Mouse (Mus musculus): ENCODE results near the gene Ddx23.
A peak's percentile ranks its signal among the peaks of the same experiment; 100 is the strongest.

The Ddx23 gene

DNA sequence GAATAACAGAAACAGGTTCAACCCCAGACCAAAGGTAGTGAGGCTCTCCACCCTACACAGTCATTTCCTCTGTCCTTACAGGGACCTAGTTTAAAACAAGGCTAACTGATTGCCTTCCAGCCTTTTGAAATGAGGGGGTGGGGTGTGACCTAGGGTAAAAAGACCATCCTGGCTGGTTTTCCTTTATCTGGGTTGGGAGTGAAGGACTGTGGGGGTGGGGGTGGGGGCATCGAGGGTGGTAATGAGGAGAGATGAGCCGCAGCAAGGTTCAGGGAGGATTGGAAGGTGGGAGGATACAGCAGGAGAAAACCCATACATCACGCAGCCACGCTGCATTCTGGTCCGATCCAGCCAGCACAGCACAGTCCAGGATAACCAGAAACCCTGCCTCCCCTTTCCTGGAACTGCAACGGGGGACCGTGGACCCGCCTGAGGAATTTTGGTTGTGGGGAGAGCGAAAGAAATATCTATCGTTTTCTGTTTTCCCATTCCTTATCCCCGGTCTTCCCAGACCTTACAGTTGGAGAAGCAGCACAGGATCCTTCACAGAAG, 12.4 kb upstream of the Ddx23 start:
- no peak for DNase-seq (ENCODE audit: extremely low read depth, low read depth)

DNA sequence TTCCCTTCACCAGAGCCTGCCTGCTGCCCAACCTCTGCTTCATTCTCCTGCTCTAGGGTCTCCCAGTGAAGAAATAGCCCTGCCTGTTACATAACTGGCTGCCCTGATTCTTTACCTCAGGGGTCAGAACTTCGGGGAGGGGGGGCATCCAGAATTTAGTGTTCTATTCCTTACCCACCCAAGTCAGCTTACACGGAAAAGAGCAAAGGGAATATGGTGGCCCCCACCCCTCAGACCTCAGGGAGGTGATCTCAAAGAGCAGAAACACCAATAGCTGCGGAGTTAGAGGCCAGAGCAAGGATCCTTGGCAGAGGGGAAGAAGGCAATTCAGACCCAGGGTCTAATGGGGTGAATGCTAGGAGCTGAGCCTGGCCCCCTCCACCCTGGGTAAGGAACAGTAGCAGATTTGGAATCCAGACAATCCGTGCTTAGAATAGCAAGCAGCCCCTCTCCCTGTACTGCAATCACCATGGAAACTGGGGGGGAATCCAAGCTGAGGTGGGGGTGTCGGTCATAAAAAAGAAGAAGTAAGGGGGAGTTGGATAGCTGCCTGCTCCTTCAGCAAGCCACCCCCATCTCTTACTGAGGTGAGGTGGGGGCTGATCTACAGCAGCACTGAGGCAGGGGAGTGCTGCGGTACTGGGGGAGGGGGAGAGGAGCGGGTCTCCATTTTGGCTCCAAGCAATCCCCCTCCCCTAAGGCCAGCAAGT, 11.7 kb upstream of the Ddx23 start:
- no peak for DNase-seq (ENCODE audit: extremely low read depth, low read depth)

DNA sequence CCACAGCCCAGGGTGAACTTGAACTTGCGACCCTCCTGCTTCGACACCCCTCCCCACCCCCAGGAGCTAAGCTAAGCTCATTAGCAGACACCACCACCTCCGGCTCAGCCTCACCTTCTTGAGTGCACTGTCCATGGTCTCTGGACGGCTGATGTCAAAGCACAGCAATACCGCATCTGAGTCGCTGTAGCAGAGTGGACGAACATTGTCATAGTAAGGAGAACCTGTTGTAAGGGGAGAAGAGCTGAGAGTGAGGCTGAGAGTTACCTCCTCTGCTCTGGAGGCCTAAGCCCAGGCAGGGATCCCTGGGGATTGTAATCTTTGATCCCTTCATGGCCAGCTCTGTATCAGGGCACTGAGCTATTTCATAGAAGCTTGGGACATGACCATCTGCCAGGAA, 11.0 kb upstream of the Ddx23 start:
- no peak for DNase-seq (ENCODE audit: extremely low read depth, low read depth)

DNA sequence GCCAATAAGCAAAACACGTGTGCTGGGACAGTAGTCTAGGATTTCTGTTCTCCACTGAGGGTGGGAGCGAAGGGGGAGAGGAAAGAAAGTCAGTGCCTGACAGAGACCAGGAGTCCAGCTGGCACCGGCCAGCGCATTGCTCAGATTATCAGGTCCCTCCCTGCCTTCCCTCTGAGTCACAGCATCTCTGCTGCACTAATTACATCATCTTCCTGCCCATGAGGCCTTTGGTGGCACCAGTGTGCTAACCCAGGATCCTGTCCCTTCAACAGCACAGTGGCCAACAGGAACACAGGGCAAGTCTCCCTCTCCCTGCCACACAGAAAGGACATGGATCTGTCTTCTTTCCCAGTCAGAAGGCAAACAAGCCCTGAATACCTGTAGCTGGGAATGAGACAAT, 9.9 kb upstream of the Ddx23 start:
- no peak for DNase-seq (ENCODE audit: extremely low read depth, low read depth)

DNA sequence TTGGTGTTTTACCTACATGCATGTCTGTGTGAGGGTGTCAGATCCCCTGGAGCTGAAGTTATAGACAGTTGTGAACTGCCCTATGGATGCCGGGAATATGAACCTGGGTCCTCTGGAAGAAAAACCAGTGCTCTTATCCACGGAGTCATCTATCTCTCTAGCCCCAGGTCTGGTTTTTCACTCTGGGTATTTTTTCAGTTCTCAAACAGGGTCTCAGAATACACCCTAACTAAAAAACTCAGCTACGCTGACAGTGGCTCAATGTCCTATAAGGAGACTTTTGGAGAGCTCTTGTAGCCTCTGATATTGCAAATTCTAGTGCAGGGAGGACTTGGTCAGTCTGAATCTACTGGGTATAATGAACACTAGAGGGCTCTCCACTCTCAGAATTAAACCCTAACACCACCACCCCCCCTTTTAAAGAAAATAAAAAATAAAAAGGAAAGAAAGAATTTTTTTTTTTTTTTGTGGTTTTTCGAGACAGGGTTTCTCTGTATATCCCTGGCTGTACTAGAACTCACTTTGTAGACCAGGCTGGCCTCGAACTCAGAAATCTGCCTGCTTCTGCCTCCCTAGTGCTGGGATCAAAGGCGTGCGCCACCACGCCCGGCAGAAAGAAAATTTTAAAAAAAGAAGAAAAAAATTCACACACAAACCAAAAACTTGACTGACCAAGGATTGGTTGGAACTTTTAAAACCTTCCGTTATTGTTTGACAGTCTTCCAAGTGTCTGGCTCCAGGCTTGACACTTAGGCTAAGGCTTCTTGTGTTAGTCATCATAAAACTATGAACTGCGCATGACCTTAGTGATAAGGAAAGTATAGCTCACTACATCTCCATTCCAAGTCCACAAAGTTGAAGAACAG, 1.6 kb upstream of the Ddx23 start:
- peak; percentile 70 for DNase-seq (ENCODE audit: extremely low read depth, low read depth)

DNA sequence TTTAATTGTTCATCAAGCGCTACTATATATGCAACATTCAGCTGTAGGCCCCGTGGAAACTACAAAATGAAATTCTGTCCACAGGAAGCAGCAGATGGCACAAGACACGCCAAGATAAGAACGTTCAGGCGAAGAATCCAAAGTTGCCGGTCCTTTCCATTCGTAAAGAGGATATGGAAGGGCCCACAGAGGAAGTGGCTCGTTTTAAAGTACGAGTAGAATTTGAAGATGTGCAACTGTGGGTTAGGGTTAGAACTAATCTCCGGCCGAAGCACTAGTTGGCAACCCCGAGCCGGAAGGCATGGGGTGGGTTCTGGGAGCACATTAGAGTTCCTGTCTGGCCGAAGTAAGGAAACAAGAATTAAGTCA, 512 bp downstream of the Ddx23 start:
- peak; percentile 91 for DNase-seq (ENCODE audit: extremely low read depth, low read depth)

DNA sequence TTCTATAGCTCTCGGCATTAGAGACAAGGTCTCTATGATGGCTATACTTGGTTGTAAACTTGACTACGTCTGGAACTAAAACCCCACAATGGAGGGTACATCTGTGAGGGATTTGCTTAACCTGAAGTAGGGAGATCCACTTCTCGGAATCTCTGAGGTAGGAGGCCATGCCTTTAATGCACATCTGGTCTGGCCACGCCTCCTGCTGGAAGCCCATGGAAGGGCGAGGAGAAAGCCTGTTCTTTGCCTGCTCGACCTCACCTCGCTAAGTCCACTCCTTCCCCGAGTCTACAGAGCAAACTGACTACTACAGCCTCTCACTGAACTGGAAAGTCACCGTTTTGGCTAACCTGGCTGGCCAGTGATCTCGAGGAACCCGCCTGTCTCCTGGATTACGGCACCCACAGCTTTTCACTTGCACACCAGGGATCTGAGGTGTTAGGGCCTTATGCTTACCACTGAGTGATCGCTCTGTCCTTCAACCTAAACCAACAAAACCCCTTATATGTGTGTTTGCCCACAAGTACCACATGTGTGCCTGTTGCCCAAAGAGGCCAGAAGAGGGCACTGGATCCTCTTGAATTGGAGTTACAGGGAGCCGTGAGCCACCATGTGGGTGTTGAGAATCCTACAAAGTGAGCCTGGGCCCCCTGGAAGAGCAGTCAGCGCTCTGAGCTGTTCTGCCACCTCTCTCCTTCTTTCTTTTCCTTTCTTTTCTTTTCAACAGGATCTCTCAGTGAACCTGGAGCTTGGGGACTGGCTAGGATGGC, 5.5 kb downstream of the Ddx23 start:
- no peak for DNase-seq (ENCODE audit: extremely low read depth, low read depth)

DNA sequence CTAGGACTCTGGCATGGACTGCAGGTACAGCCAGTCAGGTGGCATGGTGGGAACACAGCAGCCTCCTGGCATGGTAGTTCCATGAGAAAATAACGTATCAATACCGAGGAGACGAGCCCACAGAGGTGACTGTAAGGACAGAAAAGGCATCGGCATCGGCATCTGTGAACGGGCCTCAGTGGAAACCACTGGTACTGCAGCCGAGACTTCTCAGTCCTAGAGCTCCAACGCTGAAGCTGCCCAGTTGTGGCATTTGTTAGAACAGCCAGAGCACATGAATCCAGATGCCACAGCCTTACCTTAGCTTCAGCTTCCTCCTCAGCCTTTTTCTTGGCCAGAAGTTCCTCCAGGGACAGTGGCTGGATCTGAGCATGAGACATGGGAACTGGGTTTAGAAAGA, 10.5 kb downstream of the Ddx23 start:
- no peak for DNase-seq (ENCODE audit: extremely low read depth, low read depth)

DNA sequence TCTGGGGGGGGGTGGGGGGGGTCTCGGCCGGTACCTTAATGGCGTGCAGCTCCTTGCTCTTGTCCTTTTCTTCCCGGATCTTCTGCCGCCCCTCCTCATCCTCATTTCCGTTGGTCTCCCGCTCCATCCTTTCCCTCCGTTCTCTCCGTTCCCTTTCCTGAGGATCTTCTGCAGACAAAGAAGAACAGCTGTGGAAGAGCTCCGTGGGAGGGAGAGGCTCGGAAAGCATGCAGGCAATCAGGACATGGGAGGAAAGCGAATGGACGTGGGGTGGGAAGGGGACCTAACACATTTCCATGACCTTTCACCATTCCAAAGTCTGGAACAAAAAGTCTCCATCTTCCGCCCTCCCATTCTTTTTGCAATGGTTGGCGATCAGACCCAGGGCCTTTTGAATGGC, 11.3 kb downstream of the Ddx23 start:
- no peak for DNase-seq (ENCODE audit: extremely low read depth, low read depth)

DNA sequence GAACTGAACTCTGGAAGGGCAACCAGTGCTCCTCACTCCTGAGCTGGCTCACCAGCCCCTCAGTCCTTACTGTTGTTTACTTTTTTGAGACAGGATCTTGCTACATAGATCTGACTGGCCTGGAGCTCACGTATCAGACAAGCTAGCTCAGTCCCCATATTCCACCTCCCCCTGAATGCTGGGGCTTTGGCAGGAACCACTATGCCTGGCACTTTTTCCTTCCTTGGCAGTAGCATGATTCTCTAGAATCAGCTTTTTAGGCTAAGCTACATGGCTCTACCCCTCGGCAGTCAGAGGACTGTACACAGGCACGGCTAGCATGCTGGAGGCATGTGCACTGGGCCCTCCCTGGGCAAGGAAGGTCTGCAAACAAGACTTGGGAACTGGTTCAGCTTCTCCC, 14.6 kb downstream of the Ddx23 start:
- DNase-seq (ENCODE audit: extremely low read depth, low read depth) = no peak

DNA sequence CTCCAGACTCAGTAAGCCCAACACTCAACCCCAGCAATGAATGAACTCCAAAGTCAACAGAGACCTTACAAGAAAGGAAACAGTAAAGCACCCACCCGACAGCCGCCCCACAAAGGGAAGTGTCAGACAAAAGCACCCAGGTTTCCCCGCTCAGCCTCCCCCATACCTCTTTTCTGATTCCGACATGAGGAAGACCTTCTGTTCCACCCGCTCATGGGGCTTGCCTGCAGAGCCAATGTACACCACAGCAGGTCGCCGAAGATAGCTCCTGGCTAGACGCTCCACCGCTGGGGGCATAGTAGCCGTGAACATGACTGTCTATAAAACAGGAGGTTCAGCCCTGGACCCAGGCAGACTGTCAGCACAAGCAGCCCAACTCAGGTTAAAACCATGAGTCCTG, 15.4 kb downstream of the Ddx23 start:
- DNase-seq (ENCODE audit: extremely low read depth, low read depth) = no peak

DNA sequence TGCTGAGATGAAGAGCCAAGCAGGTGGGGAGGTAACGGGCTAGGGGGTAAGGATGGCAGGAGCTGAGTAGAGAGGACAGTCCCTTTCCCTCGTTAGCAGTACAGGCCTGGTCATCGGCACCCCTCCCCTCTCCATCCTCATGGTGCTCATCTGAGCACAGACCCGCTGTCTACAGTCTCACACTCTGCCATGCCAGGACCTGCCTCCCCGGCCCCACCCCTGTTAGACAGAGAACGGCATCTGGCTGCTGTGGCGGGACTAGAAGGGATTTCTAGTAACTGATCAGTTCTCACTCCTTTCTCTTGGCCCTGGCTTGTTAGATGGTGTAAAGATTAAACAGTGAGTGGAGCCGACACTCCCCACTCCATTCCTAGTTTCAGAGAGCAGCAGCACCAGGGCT, 16.0 kb downstream of the Ddx23 start:
- DNase-seq (ENCODE audit: extremely low read depth, low read depth) = no peak

DNA sequence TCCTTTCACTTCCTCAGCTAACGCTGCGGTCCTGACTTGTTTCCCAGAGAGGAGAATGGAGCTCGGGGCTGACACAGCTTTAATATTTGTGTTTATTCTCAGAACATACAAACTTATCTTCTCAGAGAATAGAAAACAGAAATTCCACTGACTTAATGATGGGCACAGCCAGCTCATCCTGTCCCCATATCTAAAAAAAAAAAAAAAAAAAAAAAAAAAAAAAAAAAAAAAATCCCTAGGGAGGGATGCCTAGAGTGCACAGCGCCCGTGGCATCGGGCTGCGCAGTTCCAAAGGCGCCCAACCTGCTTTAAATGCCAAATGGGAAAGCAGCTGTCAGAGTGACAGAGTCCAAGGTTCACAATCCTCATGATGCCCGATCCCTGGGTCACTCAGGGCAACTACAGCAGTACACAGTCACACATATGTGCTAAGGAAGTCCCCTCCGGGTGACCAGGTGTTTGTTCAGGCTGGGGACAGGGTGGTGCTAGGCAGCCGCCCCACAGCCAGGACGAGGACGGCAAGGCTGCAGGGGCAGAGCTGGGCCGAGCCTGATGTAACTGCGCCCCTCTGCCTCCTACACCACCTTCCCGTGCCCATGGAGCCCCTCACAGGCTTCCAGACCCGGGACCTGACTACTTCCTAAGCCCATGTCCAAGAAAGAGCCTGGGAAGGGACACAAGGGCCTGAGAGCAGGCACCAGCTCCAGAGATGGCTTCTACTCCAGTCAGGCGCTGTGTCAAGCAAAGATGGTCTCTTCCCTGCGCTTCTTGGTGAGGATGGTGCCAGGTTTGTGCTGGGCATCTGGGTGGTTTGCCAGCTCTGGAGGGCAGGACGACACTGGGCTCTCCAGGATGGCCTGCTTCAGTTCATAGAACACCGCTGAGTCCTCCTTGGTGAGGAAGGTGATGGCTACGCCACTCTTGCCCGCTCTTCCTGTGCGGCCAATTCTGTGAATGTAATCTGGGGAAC, 17.4 kb downstream of the Ddx23 start:
- no peak for DNase-seq (ENCODE audit: extremely low read depth, low read depth)

DNA sequence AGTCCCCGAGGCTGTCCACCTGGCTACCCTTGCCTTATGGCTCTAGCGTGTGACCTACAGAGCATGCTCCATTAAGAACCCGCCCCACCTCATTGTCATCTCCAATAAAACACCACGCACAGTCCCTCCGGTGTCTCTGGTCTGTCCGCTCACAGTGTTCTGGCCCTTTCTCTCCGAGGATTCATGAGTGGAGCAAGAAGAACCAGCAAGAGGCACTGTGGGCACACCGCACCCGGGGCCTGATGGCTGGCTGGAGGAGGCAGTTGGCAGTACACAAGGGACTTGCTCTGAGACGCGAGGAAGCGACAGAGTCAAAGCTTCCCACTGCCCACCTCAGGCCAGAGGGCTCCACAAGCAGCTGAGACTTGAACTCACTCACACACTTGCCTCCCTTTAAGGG, 18.3 kb downstream of the Ddx23 start:
- DNase-seq (ENCODE audit: extremely low read depth, low read depth) = no peak

DNA sequence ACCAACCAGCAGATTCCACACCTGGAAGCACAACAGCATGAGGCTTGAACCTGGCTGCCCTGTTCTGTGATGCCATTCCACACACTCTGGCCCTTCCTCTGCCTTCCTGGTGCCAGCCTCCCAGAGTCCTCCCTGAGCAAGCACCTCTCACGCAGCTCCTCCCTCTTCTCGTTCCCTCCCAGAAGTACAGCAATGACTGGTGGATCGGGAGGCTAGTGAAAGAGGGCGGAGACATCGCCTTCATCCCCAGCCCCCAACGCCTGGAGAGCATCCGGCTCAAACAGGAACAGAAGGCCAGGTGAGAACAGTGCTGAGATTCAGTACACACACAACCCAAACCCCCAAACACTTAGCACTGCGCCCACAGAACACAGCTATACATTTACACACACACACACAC, 22.5 kb downstream of the Ddx23 start:
- DNase-seq (ENCODE audit: extremely low read depth, low read depth) = no peak

DNA sequence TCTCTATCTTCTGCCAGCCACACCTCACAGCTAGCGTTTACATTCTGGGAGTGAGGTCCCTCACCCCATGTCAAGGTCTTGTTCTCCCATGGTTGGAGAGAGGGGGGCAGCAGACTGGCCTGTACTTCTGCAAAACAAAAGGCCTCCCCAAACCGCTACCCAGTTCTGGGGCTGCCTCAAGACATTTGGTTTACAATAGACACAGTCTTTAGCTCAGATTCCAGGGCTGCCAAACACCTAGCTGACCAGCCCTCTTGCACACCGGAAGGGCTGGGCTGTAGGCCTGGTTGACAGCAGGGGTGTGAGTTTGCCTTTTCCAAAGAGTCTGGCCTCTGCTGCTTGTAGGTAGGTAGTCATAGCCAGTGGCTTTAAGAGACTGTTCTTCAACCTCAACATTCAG, 25.5 kb downstream of the Ddx23 start:
- no peak for DNase-seq (ENCODE audit: extremely low read depth, low read depth)

DNA sequence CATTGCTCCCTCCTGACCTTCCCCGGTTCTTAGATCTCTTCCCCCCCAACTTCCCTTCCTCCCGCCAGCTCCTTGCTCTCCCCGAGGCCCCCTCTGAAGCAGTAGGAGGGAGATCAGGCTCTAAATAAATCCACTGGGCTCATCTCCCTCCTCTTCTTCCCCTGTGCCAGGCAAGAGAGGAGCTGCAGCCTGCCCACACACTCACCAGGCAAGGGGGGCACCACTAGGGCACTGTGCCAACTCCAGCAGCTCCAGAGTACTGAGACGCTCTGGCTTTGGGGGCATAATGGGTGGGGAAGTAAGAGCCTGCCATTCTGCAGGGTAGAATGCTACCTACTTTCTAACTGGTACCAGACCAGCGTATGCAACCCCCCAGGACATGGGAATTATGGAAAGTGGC, 26.2 kb downstream of the Ddx23 start:
- no peak for DNase-seq (ENCODE audit: extremely low read depth, low read depth)

DNA sequence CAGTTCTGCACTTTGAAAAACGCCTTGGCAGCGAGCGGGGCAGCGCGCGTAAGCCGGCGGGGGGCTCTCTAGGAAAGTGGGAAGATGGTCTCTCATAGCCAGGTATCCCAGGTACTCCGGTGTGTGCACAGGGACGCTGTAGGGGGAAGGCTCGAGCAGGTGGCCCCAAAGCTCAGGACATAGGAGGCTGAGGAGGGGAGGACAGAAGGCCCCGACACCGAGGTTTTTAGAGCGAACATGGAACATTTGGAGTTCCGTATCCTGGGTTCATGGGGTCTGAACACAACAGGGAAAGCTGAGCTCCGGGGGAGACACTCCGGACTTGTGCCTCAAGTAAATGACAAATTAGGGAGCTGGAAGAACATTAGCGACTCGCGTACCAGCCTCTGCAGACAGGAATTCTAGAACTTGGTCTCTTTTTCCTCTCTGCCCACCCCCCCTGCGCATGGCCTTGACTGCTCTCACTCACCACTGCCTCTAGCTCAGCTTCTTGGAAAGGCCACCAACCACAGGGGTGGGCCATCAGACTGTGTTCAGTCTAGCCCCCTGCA, 27.3 kb downstream of the Ddx23 start:
- no peak for DNase-seq (ENCODE audit: extremely low read depth, low read depth)

DNA sequence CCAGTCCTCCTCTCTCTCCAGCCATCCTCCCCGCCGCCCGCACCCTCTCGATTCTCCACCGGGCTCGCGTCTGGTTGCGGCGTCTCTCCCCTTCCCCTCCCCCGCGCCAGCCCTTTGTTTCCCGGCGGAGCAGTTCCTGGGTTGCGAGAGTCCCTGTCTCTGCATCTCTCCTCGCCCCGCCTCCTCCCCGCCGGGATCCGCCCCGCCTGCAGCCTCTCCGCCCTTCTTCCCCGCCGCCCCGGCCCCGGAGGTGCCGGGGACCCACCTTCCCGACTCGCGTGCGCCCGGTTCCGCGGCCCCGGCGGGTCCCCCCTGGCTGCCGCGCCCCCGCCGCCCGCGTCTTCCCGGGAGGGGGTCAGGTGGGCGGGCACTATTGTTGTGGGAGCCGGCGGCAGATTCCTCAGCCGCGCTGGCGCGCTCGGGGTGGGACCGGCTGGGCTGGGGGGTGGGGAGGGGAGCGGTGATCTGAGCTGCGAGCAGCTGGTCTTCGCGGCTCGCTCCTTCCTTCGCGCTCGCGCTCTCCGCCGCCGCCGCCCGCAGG, 28.1 kb downstream of the Ddx23 start:
- DNase-seq (ENCODE audit: extremely low read depth, low read depth) = no peak

DNA sequence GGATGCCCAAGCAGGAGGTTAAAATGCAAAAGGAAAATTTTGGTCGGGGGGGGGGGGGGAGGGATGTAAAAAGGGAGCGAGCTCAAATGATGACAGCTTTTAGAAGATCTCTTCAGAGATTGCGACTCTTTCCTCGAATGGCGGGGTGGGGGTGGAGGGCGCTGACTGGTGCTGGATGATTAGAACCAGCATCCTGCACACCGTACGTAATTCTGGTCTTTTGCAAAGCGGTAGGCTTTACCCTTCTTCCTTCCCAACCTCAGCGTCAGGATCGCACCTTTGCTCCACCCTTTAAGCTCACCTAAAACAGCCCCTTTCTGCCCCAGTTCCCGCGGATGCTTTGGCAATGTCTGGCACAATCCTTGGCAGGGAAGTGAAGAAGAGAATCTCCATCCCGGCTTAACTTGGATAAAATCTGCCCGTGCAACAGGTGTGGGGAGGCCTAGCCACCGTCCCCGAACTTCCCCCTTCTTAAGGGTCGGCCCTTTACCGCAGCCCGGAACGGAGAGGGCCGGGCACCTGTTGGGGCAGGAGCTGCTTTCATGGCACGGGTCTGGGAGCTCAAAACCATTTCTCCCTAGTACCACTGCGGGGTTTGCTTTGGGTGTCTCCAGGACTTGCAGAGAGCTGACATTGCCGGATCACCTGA, 28.7 kb downstream of the Ddx23 start:
- no peak for DNase-seq (ENCODE audit: extremely low read depth, low read depth)
